11 mouse cellular contexts compared by ENCODE assay signal in genomic region chr9:35400398-35400797, GRCm38 (mm10). TPM values are rescaled to one million over a fixed set of nuclear protein-coding genes. Genes with fewer than 3 reads are reported as not detected.
DNase-seq lines count a peak whose midpoint lies in the region; ATAC-seq and TF ChIP-seq lines count a peak whose summit lies in the region.
"Had no signal": no experiment of that assay in that cellular context is flagged by ENCODE, and none has a peak within 500 bp of the region (broad histone marks: within the 10 kb centered on the region; RNA-seq: fewer than 3 reads in every experiment).

No protein-coding gene starts in this region.

- H3K27me3 ChIP-seq in intestine, postnatal 0 days (replicated peaks; ENCODE audit: control insufficient read depth, insufficient read depth, low read length): no peaks in the 10 kb centered on the region
- no peaks in the 10 kb centered on the region for H3K27me3 ChIP-seq in intestine, embryonic 16.5 days (replicated peaks; ENCODE audit: control insufficient read depth, insufficient read depth, low read length)
- peaks cover 32% of the 10 kb centered on the region for H3K27me3 ChIP-seq in forebrain, embryonic 12.5 days
- peaks cover 30% of the 10 kb centered on the region for H3K27me3 ChIP-seq in midbrain, embryonic 12.5 days
- H3K27me3 ChIP-seq in cerebellum, adult 2 months (ENCODE audit: control insufficient read depth, insufficient read depth, low read length): no peaks in the 10 kb centered on the region; the same call in 1 of the 2 replicates

- no peaks in the 10 kb centered on the region for H3K36me3 ChIP-seq in intestine, postnatal 0 days (ENCODE audit: control insufficient read depth, insufficient read depth)
- H3K36me3 ChIP-seq in intestine, embryonic 16.5 days (ENCODE audit: control insufficient read depth, insufficient read depth, low read length): no peaks in the 10 kb centered on the region
- no peaks in the 10 kb centered on the region for H3K36me3 ChIP-seq in forebrain, embryonic 12.5 days (replicated peaks)
- no peaks in the 10 kb centered on the region for H3K36me3 ChIP-seq in midbrain, embryonic 12.5 days

- ATAC-seq in intestine, postnatal 0 days: no peak
- no peak for ATAC-seq in intestine, embryonic 16.5 days
- no peak for ATAC-seq in forebrain, embryonic 12.5 days (ENCODE audit: low FRiP score)
- peak; percentile 39 to 75; a peak in 3 of 4 replicates for ATAC-seq in hematopoietic stem cell, adult 5-6 weeks (replicated peaks in 1 of 2; ENCODE audit: insufficient read depth in 1 of 2, low FRiP score in 2 of 2, low TSS enrichment in 1 of 2, low read depth in 1 of 2, poor library complexity in 2 of 2, severe bottlenecking in 2 of 2)
- ATAC-seq in midbrain, embryonic 12.5 days (ENCODE audit: low FRiP score, low read depth): no peak
- no peak for ATAC-seq in monocyte, adult 5-6 weeks (replicated peaks; ENCODE audit: insufficient number of reproducible peaks, low FRiP score, low TSS enrichment, poor library complexity, severe bottlenecking)

- H3K9ac ChIP-seq in intestine, postnatal 0 days (ENCODE audit: low read depth, low read length): no peak overlapping the region
- no peak overlapping the region for H3K9ac ChIP-seq in intestine, embryonic 16.5 days (ENCODE audit: low read depth, low read length)
- H3K9ac ChIP-seq in forebrain, embryonic 12.5 days: peak overlapping the region; percentile 1; the same call in 1 of the 2 replicates
- 0 out of 2 replicates have a peak overlapping the region, but pooled peaks have one; percentile 7 for H3K9ac ChIP-seq in midbrain, embryonic 12.5 days (replicated peaks)

- 0 out of 2 replicates have a peak overlapping the region, but pooled peaks have one; percentile 7 for H3K4me2 ChIP-seq in intestine, postnatal 0 days (replicated peaks; ENCODE audit: low read depth)
- no peak overlapping the region for H3K4me2 ChIP-seq in intestine, embryonic 16.5 days (ENCODE audit: low read depth, low read length)
- peak overlapping the region; percentile 31 for H3K4me2 ChIP-seq in forebrain, embryonic 12.5 days
- peak overlapping the region; percentile 39 for H3K4me2 ChIP-seq in midbrain, embryonic 12.5 days (replicated peaks)

- no peaks in the 10 kb centered on the region for H3K4me1 ChIP-seq in intestine, postnatal 0 days (replicated peaks; ENCODE audit: control insufficient read depth, insufficient read depth, low read length)
- peaks cover 12% of the 10 kb centered on the region; the same call in 1 of the 2 replicates for H3K4me1 ChIP-seq in intestine, embryonic 16.5 days (ENCODE audit: control insufficient read depth, insufficient read depth, low read length)
- peaks cover 60% of the 10 kb centered on the region for H3K4me1 ChIP-seq in forebrain, embryonic 12.5 days
- H3K4me1 ChIP-seq in midbrain, embryonic 12.5 days: peaks cover 54% of the 10 kb centered on the region
- no peaks in the 10 kb centered on the region for H3K4me1 ChIP-seq in cerebellum, adult 2 months (ENCODE audit: control insufficient read depth, insufficient read depth, low read length)

- H3K9me3 ChIP-seq in intestine, postnatal 0 days (ENCODE audit: control insufficient read depth): no peaks in the 10 kb centered on the region
- H3K9me3 ChIP-seq in intestine, embryonic 16.5 days (ENCODE audit: control insufficient read depth, low read length): no peaks in the 10 kb centered on the region
- no peaks in the 10 kb centered on the region for H3K9me3 ChIP-seq in forebrain, embryonic 12.5 days
- no peaks in the 10 kb centered on the region for H3K9me3 ChIP-seq in midbrain, embryonic 12.5 days

- no peak for TF ChIP-seq CTCF in intestine, postnatal 0 days (IDR thresholded peaks at IDR 0.05; ENCODE audit: low read depth)
- no peak for TF ChIP-seq CTCF in cerebellum, adult 2 months (IDR thresholded peaks at IDR 0.05; ENCODE audit: borderline replicate concordance, insufficient read depth, low read depth, low read length)

- no peak for TF ChIP-seq POLR2A in cerebellum, adult 2 months (IDR thresholded peaks at IDR 0.05; ENCODE audit: borderline replicate concordance, insufficient read depth, low read length)

- H3K4me3 ChIP-seq in intestine, postnatal 0 days (ENCODE audit: low read depth, low read length): no peak overlapping the region
- no peak overlapping the region for H3K4me3 ChIP-seq in intestine, embryonic 16.5 days (ENCODE audit: low read length)
- H3K4me3 ChIP-seq in forebrain, embryonic 12.5 days (replicated peaks): no peak overlapping the region
- H3K4me3 ChIP-seq in midbrain, embryonic 12.5 days: 0 out of 2 replicates have a peak overlapping the region, but pooled peaks have one; percentile 2
- no peak overlapping the region for H3K4me3 ChIP-seq in cerebellum, adult 2 months (replicated peaks; ENCODE audit: insufficient read depth, low read depth, low read length)

- 23% methylated on average over 7 of the region's 7 CpGs for WGBS in intestine, postnatal 0 days
- 22% methylated on average over 7 of the region's 7 CpGs for WGBS in intestine, embryonic 16.5 days
- WGBS in forebrain, embryonic 12.5 days: 5% methylated on average over 7 of the region's 7 CpGs
- 3% methylated on average over 7 of the region's 7 CpGs for WGBS in midbrain, embryonic 12.5 days
- WGBS in cerebellum, adult 2 months: 39% methylated on average over 7 of the region's 7 CpGs

- no peak for DNase-seq in cerebellum, adult 2 months
- DNase-seq in thymus, postnatal 25 days: no peak
- DNase-seq: spleen, adult 18-20 months had no signal

- H3K27ac ChIP-seq in intestine, postnatal 0 days (ENCODE audit: low read depth, low read length): no peak overlapping the region
- no peak overlapping the region for H3K27ac ChIP-seq in intestine, embryonic 16.5 days (ENCODE audit: low read length)
- H3K27ac ChIP-seq in forebrain, embryonic 12.5 days: peak overlapping the region; percentile 91
- peak overlapping the region; percentile 49; the same call in 1 of the 2 replicates for H3K27ac ChIP-seq in midbrain, embryonic 12.5 days (replicated peaks)
- no peak overlapping the region for H3K27ac ChIP-seq in cerebellum, adult 2 months (ENCODE audit: insufficient read depth, low read length)
- H3K27ac ChIP-seq: kidney, postnatal 0 days; macrophage had no signal

RNA-seq across cellular contexts. Expression of gene Cdon, which starts 20.5 kb away (rescaled TPM):
- polyA plus RNA-seq in intestine, postnatal 0 days (2015; fragmentation: Nextera tagmentation; extraction: Ambion mirVana): 1.9 and 2.4 TPM in 2 replicates
- 4.7 and 5.5 TPM in 2 replicates for polyA plus RNA-seq in intestine, embryonic 16.5 days (2015; fragmentation: Nextera tagmentation; extraction: Ambion mirVana)
- 23.4 and 23.7 TPM in 2 replicates for polyA plus RNA-seq in forebrain, embryonic 12.5 days (2016; fragmentation: Nextera tagmentation; extraction: Ambion mirVana)
- 0.94 and 2.0 TPM in 2 replicates for total RNA-seq in hematopoietic stem cell, adult 5-6 weeks (2017)
- polyA plus RNA-seq in midbrain, embryonic 12.5 days (2016; fragmentation: Nextera tagmentation; extraction: Ambion mirVana): 19.7 and 22.8 TPM in 2 replicates
- total RNA-seq in monocyte, adult 5-6 weeks (2017): 0.19 to 0.68 TPM in 2 of 3 replicates, not detected in the other
- polyA plus RNA-seq in cerebellum, adult 2 months (2012; rRNA removed): 13.2 and 15.6 TPM in 2 replicates

Comparison
In these comparisons a context has a peak if more than half of its experiments do, and no peak if none do; other contexts are left out.
1. ATAC-seq: peak in hematopoietic stem cell, adult 5-6 weeks (2 of 2); none in intestine, postnatal 0 days (single experiment), intestine, embryonic 16.5 days (single experiment), forebrain, embryonic 12.5 days (single experiment), midbrain, embryonic 12.5 days (single experiment) and monocyte, adult 5-6 weeks (single experiment).
2. H3K27ac ChIP-seq: peak in forebrain, embryonic 12.5 days (single experiment) and midbrain, embryonic 12.5 days (single experiment); none in intestine, postnatal 0 days (single experiment), intestine, embryonic 16.5 days (single experiment) and cerebellum, adult 2 months (single experiment).
3. H3K9ac ChIP-seq: peak in forebrain, embryonic 12.5 days (single experiment) and midbrain, embryonic 12.5 days (single experiment); none in intestine, postnatal 0 days (single experiment) and intestine, embryonic 16.5 days (single experiment).